Mouse (Mus musculus): ENCODE data around the gene Krtap13. TPM values are rescaled to one million over a fixed set of nuclear protein-coding genes. Genes with fewer than 3 reads are reported as not detected.
"Not testable (repeated sequence)": the region's sequence is repeated elsewhere in the genome, so short reads cannot be mapped to it uniquely, and the experiment has no call there.

Krtap13 gene
- not detected in 2 replicates for polyA plus RNA-seq (2012; rRNA removed)

DNA sequence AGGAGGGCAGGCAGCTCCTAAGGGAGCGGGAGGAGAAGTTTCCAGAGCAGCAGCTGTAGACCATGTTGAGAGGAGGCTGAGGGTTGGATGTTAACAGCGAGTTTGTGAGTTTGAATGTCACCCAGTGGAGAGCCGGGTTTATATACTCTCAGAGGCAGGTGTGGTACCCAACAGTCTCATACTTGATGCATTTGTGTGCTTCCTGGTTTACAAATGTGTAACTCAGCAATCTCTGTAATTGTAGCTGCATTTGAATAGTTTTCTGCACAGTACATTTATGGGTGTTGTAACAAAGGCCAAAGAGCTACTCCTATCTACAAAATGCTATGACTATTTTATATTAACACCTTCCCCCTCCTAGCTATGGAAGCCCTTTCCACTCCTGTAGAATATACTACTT, at the start of gene Krtap13:
Gene Krtap13 (minus strand): TSS at position 101 of the 400 bp plus-strand sequence.
- H3K27ac ChIP-seq (ENCODE audit: insufficient read depth, low read length); H3K4me3 ChIP-seq (ENCODE audit: insufficient read depth, low read length); H3K4me1 ChIP-seq (ENCODE audit: control insufficient read depth, insufficient read depth, low read length): not testable (repeated sequence)

DNA sequence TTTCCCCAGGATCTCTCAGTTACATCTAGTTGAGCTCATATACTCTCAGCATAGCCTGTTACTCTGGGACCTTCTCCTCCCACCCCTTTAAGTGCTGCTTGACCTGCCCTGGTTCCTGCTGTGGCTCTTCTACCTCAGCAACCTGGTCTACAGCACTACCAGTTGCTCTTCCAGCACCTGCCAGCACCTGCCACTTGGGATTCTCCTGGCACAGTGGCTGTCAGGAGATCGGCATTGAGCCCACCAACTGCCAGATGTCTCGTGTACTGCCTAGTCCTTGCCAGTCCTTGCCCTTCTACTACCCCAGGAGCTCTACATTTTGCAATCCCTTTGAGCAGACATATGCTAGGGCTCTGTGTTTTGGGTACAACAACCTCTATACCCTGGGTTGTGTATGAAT, 35.4 kb upstream of the Krtap13 start:
- H3K4me1 ChIP-seq (ENCODE audit: control insufficient read depth, insufficient read depth, low read length), result no peaks in the 10 kb centered on the region
- no peak overlapping the region for H3K27ac ChIP-seq (ENCODE audit: insufficient read depth, low read length)
- TF ChIP-seq CTCF (IDR thresholded peaks at IDR 0.05; ENCODE audit: extremely low read depth, insufficient read depth, low read length), result no peak
- TF ChIP-seq POLR2A (IDR thresholded peaks at IDR 0.05; ENCODE audit: extremely low read depth, insufficient read depth, low read length), result no peak
- H3K4me3 ChIP-seq (ENCODE audit: insufficient read depth, low read length), result no peak overlapping the region

DNA sequence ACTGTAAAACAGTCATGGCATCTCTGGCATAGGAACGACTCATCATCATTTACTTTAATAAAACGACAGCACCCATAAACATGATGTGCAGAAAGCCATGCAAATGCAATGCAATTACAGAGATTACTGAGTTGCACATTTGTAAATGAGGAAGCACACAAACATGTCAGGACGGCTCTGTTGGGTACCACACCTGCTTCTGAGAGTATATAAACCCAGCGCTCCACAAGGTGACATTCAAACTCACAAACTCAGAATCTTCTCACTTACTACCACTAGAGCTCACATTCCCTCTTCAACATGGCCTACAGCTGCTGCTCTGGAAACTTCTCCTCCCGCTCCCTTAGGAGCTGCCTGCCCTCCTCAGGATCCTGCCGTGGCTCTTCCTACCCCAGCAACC, 26.2 kb upstream of the Krtap13 start, which contains the start of gene Gm5965:
Gene Gm5965 (plus strand): TSS at position 301 of the 400 bp plus-strand sequence.
- TF ChIP-seq POLR2A (IDR thresholded peaks at IDR 0.05; ENCODE audit: extremely low read depth, insufficient read depth, low read length), result no peak
- TF ChIP-seq CTCF (IDR thresholded peaks at IDR 0.05; ENCODE audit: extremely low read depth, insufficient read depth, low read length), result no peak
- Histone ChIP-seq H3K4me1 (ENCODE audit: control insufficient read depth, insufficient read depth, low read length) (no peaks in the 10 kb centered on the region), H3K4me3 (ENCODE audit: insufficient read depth, low read length) (no peak within 1 kb of the TSS), H3K27ac (ENCODE audit: insufficient read depth, low read length) (no peak within 1 kb of the TSS)

DNA sequence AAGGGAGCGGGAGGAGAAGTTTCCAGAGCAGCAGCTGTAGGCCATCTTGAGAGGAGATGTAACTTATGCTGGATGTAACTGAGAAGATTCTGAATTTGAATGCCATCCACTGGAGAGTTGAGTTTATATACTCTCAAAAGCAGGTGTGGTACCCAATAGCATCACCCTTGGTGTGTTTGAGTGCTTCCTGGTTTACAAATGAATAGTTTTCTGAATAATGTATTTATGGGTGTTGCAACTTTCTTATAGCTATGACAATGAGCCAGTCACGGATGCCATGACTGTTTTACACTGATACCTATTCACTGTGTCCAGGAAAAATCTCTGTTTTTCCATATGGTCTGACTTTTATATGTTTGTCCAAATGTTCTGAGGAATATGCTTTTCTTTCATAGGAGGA, 22.7 kb upstream of the Krtap13 start, which contains the start of gene 2310057N15Rik:
Gene 2310057N15Rik (minus strand): TSS at position 101 of the 400 bp plus-strand sequence.
- TF ChIP-seq POLR2A (IDR thresholded peaks at IDR 0.05; ENCODE audit: extremely low read depth, insufficient read depth, low read length) (no peak), CTCF (IDR thresholded peaks at IDR 0.05; ENCODE audit: extremely low read depth, insufficient read depth, low read length) (no peak)
- H3K4me1 ChIP-seq (ENCODE audit: control insufficient read depth, insufficient read depth, low read length), result no peaks in the 10 kb centered on the region
- no peak within 1 kb of the TSS for H3K4me3 ChIP-seq (ENCODE audit: insufficient read depth, low read length)
- no peak within 1 kb of the TSS for H3K27ac ChIP-seq (ENCODE audit: insufficient read depth, low read length)

DNA sequence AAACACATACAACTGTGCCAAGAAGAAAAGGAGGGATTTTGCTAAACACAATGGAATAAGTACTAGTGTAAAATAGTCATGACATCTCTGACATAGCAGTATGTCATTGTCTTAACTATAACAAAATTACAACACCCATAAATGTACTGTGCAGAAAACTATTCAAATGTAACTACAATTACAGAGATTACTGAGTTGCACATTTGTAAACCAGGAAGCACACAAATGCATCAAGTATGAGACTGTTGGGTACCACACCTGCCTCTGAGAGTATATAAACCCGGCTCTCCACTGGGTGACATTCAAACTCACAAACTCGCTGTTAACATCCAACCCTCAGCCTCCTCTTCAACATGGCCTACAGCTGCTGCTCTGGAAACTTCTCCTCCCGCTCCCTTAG, 7.1 kb upstream of the Krtap13 start, which contains the start of gene 2310034C09Rik:
Gene 2310034C09Rik (plus strand): TSS at position 301 of the 400 bp plus-strand sequence.
- not testable (repeated sequence) for H3K4me1 ChIP-seq (ENCODE audit: control insufficient read depth, insufficient read depth, low read length); H3K27ac ChIP-seq (ENCODE audit: insufficient read depth, low read length); H3K4me3 ChIP-seq (ENCODE audit: insufficient read depth, low read length)

DNA sequence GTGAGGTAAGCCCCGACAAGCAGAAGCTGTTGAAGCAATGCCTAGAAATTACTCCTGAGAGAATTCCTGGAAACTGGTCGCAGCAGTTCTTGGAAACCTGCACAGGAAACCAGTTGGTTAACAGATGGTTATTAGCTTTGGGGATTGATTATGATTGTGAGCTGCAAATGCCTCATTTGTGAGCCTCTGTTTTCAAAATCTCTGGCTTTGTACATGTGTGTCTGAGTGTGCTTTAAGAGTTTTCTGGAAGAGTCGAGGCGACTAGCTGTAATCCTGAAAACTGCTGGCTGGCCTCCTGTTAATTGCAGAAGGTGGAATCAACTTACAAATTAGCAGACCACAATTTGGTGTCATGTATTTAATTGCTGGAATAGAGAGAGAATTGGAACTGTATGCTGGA, 3.5 kb downstream of the Krtap13 start:
- H3K27ac ChIP-seq (ENCODE audit: insufficient read depth, low read length), result no peak overlapping the region

DNA sequence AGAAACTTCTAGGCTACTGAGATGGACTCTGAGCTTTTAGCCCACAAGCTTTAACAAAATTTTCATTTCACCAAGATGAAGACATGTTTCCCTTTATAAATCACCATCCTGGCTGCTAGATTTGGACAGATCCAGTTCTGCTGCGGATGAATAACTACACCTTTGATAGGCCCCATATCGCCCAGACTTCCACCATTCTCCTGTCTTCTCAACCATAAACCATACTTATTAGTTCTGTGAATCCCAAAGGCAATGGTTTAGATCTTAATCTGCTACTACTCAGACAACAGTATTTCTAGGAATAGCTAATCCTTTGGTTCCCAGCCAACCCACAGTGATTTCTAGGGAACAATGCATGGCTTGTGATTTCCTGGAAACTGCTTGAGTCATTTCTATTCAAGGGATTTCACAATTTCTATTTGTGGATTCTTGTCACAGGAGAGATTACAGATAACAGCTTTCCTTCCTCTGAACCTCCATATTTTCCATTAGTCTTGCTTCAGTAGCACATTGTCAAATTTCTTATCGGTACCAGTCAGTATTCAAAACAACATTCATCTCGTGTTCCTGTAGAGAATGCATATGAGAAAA, 6.6 kb downstream of the Krtap13 start:
- TF ChIP-seq CTCF (IDR thresholded peaks at IDR 0.05; ENCODE audit: extremely low read depth, insufficient read depth, low read length), result no peak
- no peak for TF ChIP-seq POLR2A (IDR thresholded peaks at IDR 0.05; ENCODE audit: extremely low read depth, insufficient read depth, low read length)
- H3K4me3 ChIP-seq (ENCODE audit: insufficient read depth, low read length), result no peak overlapping the region
- no peak overlapping the region for H3K27ac ChIP-seq (ENCODE audit: insufficient read depth, low read length)
- H3K4me1 ChIP-seq (ENCODE audit: control insufficient read depth, insufficient read depth, low read length), result no peaks in the 10 kb centered on the region

More for the DNA sequence above, 3.5 kb downstream of the Krtap13 start:
- no peaks in the 10 kb centered on the region for H3K4me1 ChIP-seq (ENCODE audit: control insufficient read depth, insufficient read depth, low read length)
- TF ChIP-seq POLR2A (IDR thresholded peaks at IDR 0.05; ENCODE audit: extremely low read depth, insufficient read depth, low read length) (no peak), CTCF (IDR thresholded peaks at IDR 0.05; ENCODE audit: extremely low read depth, insufficient read depth, low read length) (no peak)
- no peak overlapping the region for H3K4me3 ChIP-seq (ENCODE audit: insufficient read depth, low read length)

DNA sequence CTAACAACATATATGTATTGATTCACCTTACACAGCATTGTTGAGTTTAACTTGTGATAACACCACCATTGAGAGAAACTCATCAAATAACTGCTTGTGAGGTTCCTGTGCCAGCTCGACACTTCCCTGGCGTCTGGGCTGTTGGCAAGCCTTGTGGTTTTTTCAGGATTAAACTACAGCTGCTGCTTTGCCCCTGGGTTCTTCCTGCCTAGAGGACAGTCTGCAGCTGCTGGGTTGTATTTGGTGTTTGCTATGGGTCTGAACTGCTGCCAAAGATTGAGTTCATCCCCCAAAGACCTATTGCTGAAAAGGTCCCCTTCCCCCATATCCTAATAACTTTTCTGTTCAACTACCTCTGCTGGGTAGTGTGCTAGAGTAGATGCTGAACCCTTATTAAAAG, 16.0 kb downstream of the Krtap13 start:
- Histone ChIP-seq H3K4me3 (ENCODE audit: insufficient read depth, low read length) (no peak overlapping the region), H3K4me1 (ENCODE audit: control insufficient read depth, insufficient read depth, low read length) (no peaks in the 10 kb centered on the region), H3K27ac (ENCODE audit: insufficient read depth, low read length) (no peak overlapping the region)
- no peak for TF ChIP-seq POLR2A (IDR thresholded peaks at IDR 0.05; ENCODE audit: extremely low read depth, insufficient read depth, low read length)
- TF ChIP-seq CTCF (IDR thresholded peaks at IDR 0.05; ENCODE audit: extremely low read depth, insufficient read depth, low read length), result no peak

DNA sequence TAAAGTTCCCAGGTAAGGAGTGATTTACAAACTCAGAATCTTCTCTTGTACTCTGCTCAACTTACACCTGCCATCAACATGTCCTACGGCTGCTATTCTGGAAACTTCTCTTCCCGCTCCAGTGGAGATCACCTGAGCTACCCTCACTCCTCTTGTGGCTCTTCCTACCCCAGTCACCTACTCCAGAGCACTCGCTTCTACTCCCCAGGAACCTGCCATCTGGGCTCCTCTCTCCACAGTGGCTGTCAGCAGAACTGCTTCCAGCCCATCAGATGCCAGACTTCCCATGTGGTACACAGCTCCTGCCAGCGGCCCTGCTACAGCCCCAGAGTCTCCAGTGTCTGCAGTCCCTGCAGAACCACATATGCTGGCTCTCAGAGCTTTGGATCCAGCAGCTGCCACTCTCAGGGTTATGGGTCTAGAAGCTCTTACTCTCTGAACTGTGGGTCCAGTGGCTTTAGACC, 22.6 kb downstream of the Krtap13 start, which contains the start of gene Krtap13-1:
Gene Krtap13-1 (plus strand): TSS at position 51 of the 464 bp plus-strand sequence.
- TF ChIP-seq POLR2A (IDR thresholded peaks at IDR 0.05; ENCODE audit: extremely low read depth, insufficient read depth, low read length), result no peak
- H3K27ac ChIP-seq (ENCODE audit: insufficient read depth, low read length), result no peak within 1 kb of the TSS
- no peak within 1 kb of the TSS for H3K4me3 ChIP-seq (ENCODE audit: insufficient read depth, low read length)
- H3K4me1 ChIP-seq (ENCODE audit: control insufficient read depth, insufficient read depth, low read length), result no peaks in the 10 kb centered on the region

DNA sequence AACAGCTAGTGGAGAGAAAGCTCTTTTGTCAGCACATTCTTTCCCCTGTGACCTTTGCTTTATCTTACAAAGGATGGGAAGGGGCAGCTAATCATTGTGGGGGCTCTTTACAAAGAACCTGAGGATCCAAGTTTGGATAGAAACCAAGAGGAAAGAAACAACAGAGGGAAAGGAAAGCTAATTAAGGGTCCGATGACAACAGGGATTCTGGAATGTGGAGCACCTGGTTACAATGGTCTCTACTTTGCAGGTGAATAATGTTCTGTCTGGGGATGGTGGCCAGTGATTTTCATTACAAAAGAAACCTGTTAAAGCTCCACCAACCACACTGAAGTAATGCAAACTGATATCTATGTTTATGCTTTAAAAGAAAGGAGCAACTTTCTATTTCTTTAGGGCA, 31.4 kb downstream of the Krtap13 start:
- Histone ChIP-seq H3K27ac (ENCODE audit: insufficient read depth, low read length) (no peak overlapping the region), H3K4me1 (ENCODE audit: control insufficient read depth, insufficient read depth, low read length) (no peaks in the 10 kb centered on the region), H3K4me3 (ENCODE audit: insufficient read depth, low read length) (no peak overlapping the region)
- TF ChIP-seq CTCF (IDR thresholded peaks at IDR 0.05; ENCODE audit: extremely low read depth, insufficient read depth, low read length) (no peak), POLR2A (IDR thresholded peaks at IDR 0.05; ENCODE audit: extremely low read depth, insufficient read depth, low read length) (no peak)

Data from cortical plate, adult 2 months (tissue).